In genomic region chr14:121316136-121316535, GRCm38 (mm10) we compare ENCODE assay signal across 15 mouse cellular contexts.
DNase-seq lines count a peak whose midpoint lies in the region; ATAC-seq and TF ChIP-seq lines count a peak whose summit lies in the region.
"Had no signal": no experiment of that assay in that cellular context is flagged by ENCODE, and none has a peak within 500 bp of the region (broad histone marks: within the 10 kb centered on the region; RNA-seq: fewer than 3 reads in every experiment).

No protein-coding gene starts in this region.

- intact Hi-C loops in gastrocnemius, postnatal 14 days (cut with DNase I; ENCODE audit: low total_unique reads), result no loop called here

- no peak for ATAC-seq in heart, embryonic 12.5 days (ENCODE audit: insufficient number of reproducible peaks, low FRiP score)
- no peak for ATAC-seq in embryonic facial prominence, embryonic 15.5 days (ENCODE audit: insufficient number of reproducible peaks, low FRiP score, low TSS enrichment, low read depth)
- ATAC-seq: CD4-positive, CD25-positive, alpha-beta regulatory T cell, adult 4 months; Patski had no signal

- TF ChIP-seq CTCF in layer of hippocampus, adult 2 months (conservative IDR thresholded peaks at IDR 0.05), result peak; percentile 13; the same call in 1 of the 2 replicates

- peaks cover 70% of the 10 kb centered on the region for H3K4me1 ChIP-seq in heart, embryonic 12.5 days (replicated peaks)
- peaks cover 28% of the 10 kb centered on the region for H3K4me1 ChIP-seq in embryonic facial prominence, embryonic 15.5 days

- H3K27ac ChIP-seq in heart, embryonic 12.5 days (ENCODE audit: poor library complexity, severe bottlenecking), result peak overlapping the region; percentile 69
- peak overlapping the region; percentile 1; the same call in 1 of the 2 replicates for H3K27ac ChIP-seq in layer of hippocampus, adult 2 months
- H3K27ac ChIP-seq in embryonic facial prominence, embryonic 15.5 days (replicated peaks), result peak overlapping the region; percentile 45; the same call in 1 of the 2 replicates
- H3K27ac ChIP-seq: embryonic facial prominence, embryonic 12.5 days; hindbrain, embryonic 14.5 days; stomach, postnatal 0 days had no signal

- DNase-seq in heart, postnatal 4 days, result no peak
- no peak for DNase-seq in layer of hippocampus, adult 2 months (ENCODE audit: low spot score in 2 of 2)
- DNase-seq in layer of hippocampus, adult 11-12 months (ENCODE audit: low spot score), result no peak
- DNase-seq in brain, adult 2 months (ENCODE audit: low read depth, low spot score), result peak; percentile 54
- no peak for DNase-seq in gastrocnemius, postnatal 14 days
- DNase-seq: adrenal gland, postnatal 36 days; kidney, postnatal 14 days; lung, adult 18-20 months had no signal

- H3K4me2 ChIP-seq in heart, embryonic 12.5 days, result no peak overlapping the region
- H3K4me2 ChIP-seq in embryonic facial prominence, embryonic 15.5 days (replicated peaks), result no peak overlapping the region
- H3K4me2 ChIP-seq: embryonic facial prominence, embryonic 12.5 days; hindbrain, embryonic 14.5 days had no signal

- H3K4me3 ChIP-seq in heart, embryonic 12.5 days, result no peak overlapping the region
- H3K4me3 ChIP-seq in layer of hippocampus, adult 2 months, result no peak overlapping the region
- no peak overlapping the region for H3K4me3 ChIP-seq in embryonic facial prominence, embryonic 15.5 days (replicated peaks)
- H3K4me3 ChIP-seq: embryonic facial prominence, embryonic 12.5 days had no signal

- 0 out of 2 replicates have a peak, but pooled peaks cover 4% of the 10 kb centered on the region for H3K36me3 ChIP-seq in heart, embryonic 12.5 days
- H3K36me3 ChIP-seq in embryonic facial prominence, embryonic 15.5 days, result no peaks in the 10 kb centered on the region
- H3K36me3 ChIP-seq: embryonic facial prominence, embryonic 12.5 days had no signal

- 71% methylated on average over 5 of the region's 5 CpGs for WGBS in heart, embryonic 12.5 days
- 40% methylated on average over 5 of the region's 5 CpGs for WGBS in embryonic facial prominence, embryonic 15.5 days

- H3K27me3 ChIP-seq in heart, embryonic 12.5 days (replicated peaks), result no peaks in the 10 kb centered on the region
- no peaks in the 10 kb centered on the region for H3K27me3 ChIP-seq in embryonic facial prominence, embryonic 15.5 days
- H3K27me3 ChIP-seq: embryonic facial prominence, embryonic 12.5 days; Patski had no signal

- no peaks in the 10 kb centered on the region for H3K9me3 ChIP-seq in heart, embryonic 12.5 days (replicated peaks)
- no peaks in the 10 kb centered on the region for H3K9me3 ChIP-seq in embryonic facial prominence, embryonic 15.5 days (replicated peaks)
- H3K9me3 ChIP-seq: embryonic facial prominence, embryonic 12.5 days had no signal

- no peak overlapping the region for H3K9ac ChIP-seq in heart, embryonic 12.5 days
- no peak overlapping the region for H3K9ac ChIP-seq in embryonic facial prominence, embryonic 15.5 days
- H3K9ac ChIP-seq: embryonic facial prominence, embryonic 12.5 days; hindbrain, embryonic 14.5 days had no signal

Comparison
In these comparisons a context has a peak if more than half of its experiments do, and no peak if none do; other contexts are left out.
1. H3K27ac ChIP-seq: peak in every context shown above with its lines; median percentile 69 in heart, embryonic 12.5 days; 45 in embryonic facial prominence, embryonic 15.5 days; 1 in layer of hippocampus, adult 2 months.